Mouse (Mus musculus) CH12.LX (cell line): ENCODE measurements at regions not wholly inside any gene's neighbourhood (a gene's known extent, or its start where the extent isn't known, plus 50 kb on each side); places are given as distances from the start of the nearest gene placed in this dataset.
A peak's percentile ranks its signal among the peaks of the same experiment; 100 is the strongest.

ENCODE experiments used
- DNase-seq: peaks from one replicate; pipeline ENCODE4 v3.0.0-alpha.2; 2013; ENCODE audit errors: extremely low read depth
- H3K27ac ChIP-seq: 2 replicates; pipeline ENCODE4 v1.5.1; 2012; ENCODE audit warnings: low read depth, mild to moderate bottlenecking, control low read depth, moderate library complexity; ENCODE audit not compliant: insufficient read depth
- H3K27me3 ChIP-seq: replicated peaks from 2 replicates; pipeline ENCODE3; 2012; ENCODE audit warnings: inconsistent platforms
- H3K36me3 ChIP-seq, 2 experiments: replicated peaks in 1 of 2; 2 replicates each; pipeline versions ENCODE3 to v1.6.1; 2012; ENCODE audit warnings: inconsistent platforms in 1 of 2, low read length in 1 of 2, mild to moderate bottlenecking in 1 of 2, mixed read lengths in 1 of 2, moderate library complexity in 1 of 2; ENCODE audit not compliant: control insufficient read depth in 1 of 2, insufficient read depth in 1 of 2
- H3K4me1 ChIP-seq, 2 experiments: 2 replicates each; pipeline ENCODE4 v1.6.1; 2012; ENCODE audit warnings: inconsistent platforms in 1 of 2, moderate library complexity in 1 of 2; ENCODE audit not compliant: insufficient read depth in 2 of 2, control insufficient read depth in 1 of 2
- H3K4me2 ChIP-seq: 2 replicates; pipeline ENCODE4 v1.6.1; 2012; ENCODE audit warnings: low read depth, mild to moderate bottlenecking, control low read depth; ENCODE audit not compliant: poor library complexity, insufficient read depth, severe bottlenecking
- H3K4me3 ChIP-seq, 3 experiments: fragments of 150-350 bp in 1 of 3; sonication (generic) in 1 of 3; replicated peaks in 1 of 3; 2 replicates each; pipeline versions ENCODE3 to v1.5.1; 2011 to 2012; ENCODE audit warnings: low read depth in 2 of 3, low read length in 2 of 3, mild to moderate bottlenecking in 2 of 3, moderate library complexity in 2 of 3, control low read depth in 1 of 3, improper control_type of control experiment in 1 of 3, inconsistent platforms in 1 of 3, mixed read lengths in 1 of 3; ENCODE audit not compliant: poor library complexity in 1 of 3
- H3K79me2 ChIP-seq: replicated peaks from 2 replicates; pipeline ENCODE4 v1.6.1; 2012; ENCODE audit warnings: mild to moderate bottlenecking, moderate library complexity; ENCODE audit not compliant: control insufficient read depth, poor library complexity, insufficient read depth, severe bottlenecking; ENCODE audit errors: extremely low read depth
- H3K9ac ChIP-seq: 2 replicates; pipeline ENCODE4 v1.6.1; 2012; ENCODE audit warnings: low read depth, mild to moderate bottlenecking, control low read depth, moderate library complexity; ENCODE audit not compliant: insufficient read depth
- H3K9me3 ChIP-seq: replicated peaks from 2 replicates; pipeline ENCODE3; 2012; ENCODE audit warnings: low read length, inconsistent platforms, mixed read lengths
- BHLHE40 ChIP-seq: IDR thresholded peaks from 2 replicates; pipeline ENCODE4 v1.6.1; 2011; ENCODE audit warnings: mild to moderate bottlenecking, low read depth, low read length, improper control_type of control experiment
- CHD1 ChIP-seq: IDR thresholded peaks from 2 replicates; pipeline ENCODE4 v1.6.1; 2012; ENCODE audit warnings: low read depth, low read length, improper control_type of control experiment, inconsistent platforms
- CHD2 ChIP-seq: IDR thresholded peaks from 2 replicates; pipeline ENCODE4 v1.6.1; 2011; ENCODE audit warnings: low read length, improper control_type of control experiment
- CTCF ChIP-seq, 2 experiments: IDR thresholded peaks in 1 of 2; conservative IDR thresholded peaks in 1 of 2; 2 replicates each; pipeline ENCODE4 v1.5.1; 2011 to 2012; ENCODE audit warnings: low read depth in 2 of 2, low read length in 2 of 2, improper control_type of control experiment in 1 of 2, inconsistent platforms in 1 of 2, mild to moderate bottlenecking in 1 of 2, moderate library complexity in 1 of 2
- E2F4 ChIP-seq: IDR thresholded peaks from 2 replicates; pipeline ENCODE4 v1.6.1; 2011; ENCODE audit warnings: low read depth, low read length, improper control_type of control experiment; ENCODE audit not compliant: insufficient replicate concordance
- ELF1 ChIP-seq: IDR thresholded peaks from 2 replicates; pipeline ENCODE4 v1.6.1; 2014; ENCODE audit warnings: low read depth, mild to moderate bottlenecking, inconsistent platforms, low read length, improper control_type of control experiment
- ETS1 ChIP-seq: conservative IDR thresholded peaks from 2 replicates; pipeline ENCODE4 v1.6.1; 2012; ENCODE audit warnings: low read depth, mild to moderate bottlenecking, inconsistent platforms, low read length, improper control_type of control experiment, moderate library complexity
- GABPA ChIP-seq: IDR thresholded peaks from 2 replicates; pipeline ENCODE4 v1.6.1; 2012; ENCODE audit warnings: low read depth, low read length, improper control_type of control experiment, inconsistent platforms; ENCODE audit not compliant: insufficient replicate concordance
- HCFC1 ChIP-seq: IDR thresholded peaks from 2 replicates; pipeline ENCODE4 v1.6.1; 2012; ENCODE audit warnings: low read depth, mild to moderate bottlenecking, inconsistent platforms, low read length, improper control_type of control experiment
- IRF4 ChIP-seq: IDR thresholded peaks from 2 replicates; pipeline ENCODE4 v1.6.1; 2014; ENCODE audit warnings: low read depth, mild to moderate bottlenecking, inconsistent platforms, low read length, improper control_type of control experiment
- JUN ChIP-seq: IDR thresholded peaks from 2 replicates; pipeline ENCODE4 v1.6.1; 2011; ENCODE audit warnings: low read depth, mild to moderate bottlenecking, low read length, improper control_type of control experiment, moderate library complexity; ENCODE audit not compliant: insufficient read depth
- JUND ChIP-seq: conservative IDR thresholded peaks from 2 replicates; pipeline ENCODE4 v1.6.1; 2011; ENCODE audit warnings: low read depth, low read length, improper control_type of control experiment
- KAT2A ChIP-seq: IDR thresholded peaks from 2 replicates; pipeline ENCODE4 v1.6.1; 2012; ENCODE audit warnings: low read length, improper control_type of control experiment, inconsistent platforms; ENCODE audit not compliant: insufficient replicate concordance
- MAX ChIP-seq: IDR thresholded peaks from 2 replicates; pipeline ENCODE4 v1.6.1; 2011; ENCODE audit warnings: low read length, improper control_type of control experiment
- MAZ ChIP-seq: IDR thresholded peaks from 2 replicates; pipeline ENCODE4 v1.6.1; 2012; ENCODE audit warnings: low read depth, mild to moderate bottlenecking, inconsistent platforms, low read length, improper control_type of control experiment, moderate library complexity
- MXI1 ChIP-seq: IDR thresholded peaks from 2 replicates; pipeline ENCODE4 v1.6.1; 2011; ENCODE audit warnings: mild to moderate bottlenecking, low read depth, low read length, improper control_type of control experiment
- MYC ChIP-seq: IDR thresholded peaks from 2 replicates; pipeline ENCODE4 v1.6.1; 2011; ENCODE audit warnings: low read depth, mild to moderate bottlenecking, improper control_type of control experiment, low read length
- NRF1 ChIP-seq: IDR thresholded peaks from 2 replicates; pipeline ENCODE4 v1.6.1; 2014; ENCODE audit warnings: low read depth, mild to moderate bottlenecking, inconsistent platforms, low read length, improper control_type of control experiment, moderate library complexity
- PAX5 ChIP-seq: IDR thresholded peaks from 2 replicates; pipeline ENCODE4 v1.6.1; 2012; ENCODE audit warnings: low read length, inconsistent platforms, mixed read lengths
- POLR2AphosphoS2 ChIP-seq: IDR thresholded peaks from 2 replicates; pipeline ENCODE4 v1.6.1; 2011; ENCODE audit warnings: low read depth, low read length, improper control_type of control experiment
- RAD21 ChIP-seq: IDR thresholded peaks from 2 replicates; pipeline ENCODE4 v1.6.1; 2011; ENCODE audit warnings: low read depth, mild to moderate bottlenecking, low read length, improper control_type of control experiment, moderate library complexity
- RCOR1 ChIP-seq: conservative IDR thresholded peaks from 2 replicates; pipeline ENCODE4 v1.6.1; 2012; ENCODE audit warnings: low read depth, mild to moderate bottlenecking, inconsistent platforms, low read length, improper control_type of control experiment
- SIN3A ChIP-seq: IDR thresholded peaks from 2 replicates; pipeline ENCODE4 v1.6.1; 2012; ENCODE audit warnings: low read length, improper control_type of control experiment, inconsistent platforms
- SMC3 ChIP-seq: IDR thresholded peaks from 2 replicates; pipeline ENCODE4 v1.6.1; 2011; ENCODE audit warnings: low read depth, low read length, improper control_type of control experiment
- TBP ChIP-seq: conservative IDR thresholded peaks from 2 replicates; pipeline ENCODE4 v1.6.1; 2011; ENCODE audit warnings: low read depth, low read length, improper control_type of control experiment
- TCF12 ChIP-seq: IDR thresholded peaks from 2 replicates; pipeline ENCODE4 v1.6.1; 2014; ENCODE audit warnings: low read depth, mild to moderate bottlenecking, inconsistent platforms, low read length, improper control_type of control experiment
- UBTF ChIP-seq: IDR thresholded peaks from 2 replicates; pipeline ENCODE4 v1.6.1; 2012; ENCODE audit warnings: low read depth, mild to moderate bottlenecking, inconsistent platforms, low read length, improper control_type of control experiment, moderate library complexity
- USF1 ChIP-seq: IDR thresholded peaks from 2 replicates; pipeline ENCODE4 v1.6.1; 2014; ENCODE audit warnings: low read depth, mild to moderate bottlenecking, inconsistent platforms, low read length, improper control_type of control experiment
- USF2 ChIP-seq: conservative IDR thresholded peaks from 2 replicates; pipeline ENCODE4 v1.6.1; 2011; ENCODE audit warnings: low read depth, low read length, improper control_type of control experiment
- ZKSCAN1 ChIP-seq: IDR thresholded peaks from 2 replicates; pipeline ENCODE4 v1.6.1; 2012; ENCODE audit warnings: low read depth, inconsistent platforms, low read length, improper control_type of control experiment, borderline replicate concordance
- ZMIZ1 ChIP-seq: IDR thresholded peaks from 2 replicates; pipeline ENCODE4 v1.6.1; 2012; ENCODE audit warnings: low read depth, mild to moderate bottlenecking, inconsistent platforms, low read length, improper control_type of control experiment
- ZNF384 ChIP-seq: IDR thresholded peaks from 2 replicates; pipeline ENCODE4 v1.6.1; 2012; ENCODE audit warnings: low read depth, low read length, improper control_type of control experiment, inconsistent platforms
- dilution Hi-C: fragments of 300-500 bp; cut with MboI; formaldehyde crosslinking; loops from 2 replicates; pipeline ENCODE4 v1.14.3; 2020; ENCODE audit warnings: low sequenced_read_pairs; ENCODE audit not compliant: extremely low pct_unique_long_range_greater_than_20kb, extremely low pct_ligation_motif_present
- in situ Hi-C: fragments of 300-500 bp; cut with MboI; formaldehyde crosslinking; loops from 3 replicates; pipeline ENCODE4 v1.14.3; 2019; ENCODE audit warnings: low sequenced_read_pairs, low pct_ligation_motif_present, low pct_unique_long_range_greater_than_20kb, mixed read lengths

DNA sequence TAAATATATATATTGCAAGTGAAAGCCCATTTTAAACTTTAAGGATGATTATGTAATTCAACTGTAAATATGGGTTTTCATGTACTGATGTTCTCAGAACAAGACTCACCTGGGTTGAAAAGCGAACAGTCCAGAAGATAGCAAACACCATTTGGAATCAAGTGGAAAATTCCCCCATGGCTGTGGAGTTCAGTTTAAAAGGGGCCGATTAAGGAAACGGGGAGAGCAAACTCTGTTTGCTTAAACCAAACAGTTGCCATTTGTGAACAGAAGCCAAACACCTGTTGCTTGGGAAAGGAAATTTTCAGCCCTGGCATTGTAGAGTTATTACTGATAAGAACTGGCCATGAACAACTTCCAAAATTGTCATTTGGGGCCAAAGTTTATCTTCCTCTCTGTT is 126.1 kb downstream of the Tent5c start:
- dilution Hi-C loops = no loop called here
- TF ChIP-seq SIN3A = no peak
- no peak for TF ChIP-seq ELF1
- TF ChIP-seq RAD21 = no peak
- no peak for TF ChIP-seq UBTF
- TF ChIP-seq MXI1 = no peak
- no peak for TF ChIP-seq GABPA
- no peak for TF ChIP-seq IRF4
- TF ChIP-seq ZNF384 = no peak
- TF ChIP-seq USF2 = no peak
- TF ChIP-seq KAT2A = no peak
- TF ChIP-seq CHD2 = no peak
- TF ChIP-seq POLR2AphosphoS2 = no peak
- no peak for TF ChIP-seq ZMIZ1
- no peak for TF ChIP-seq CHD1
- TF ChIP-seq ZKSCAN1 = no peak
- no peak for TF ChIP-seq USF1
- TF ChIP-seq MAZ = no peak
- no peaks in the 10 kb centered on the region for H3K36me3 ChIP-seq
- no peak overlapping the region for H3K4me2 ChIP-seq
- H3K27ac ChIP-seq = no peak overlapping the region
- no peak overlapping the region for H3K4me3 ChIP-seq
- H3K79me2 ChIP-seq = no peaks in the 10 kb centered on the region
- in situ Hi-C loops = loop anchor here (5.0 kb wide), 1 partner anchor 189 kb away; no protein-coding TSS in a partner anchor
- DNase-seq = no peak
- H3K4me1 ChIP-seq = peaks cover 8 to 57% of the 10 kb centered on the region in 2 experiments; a peak in 3 of 4 replicates
- no peaks in the 10 kb centered on the region for H3K9me3 ChIP-seq
- H3K9ac ChIP-seq = no peak overlapping the region
- no peaks in the 10 kb centered on the region for H3K27me3 ChIP-seq

DNA sequence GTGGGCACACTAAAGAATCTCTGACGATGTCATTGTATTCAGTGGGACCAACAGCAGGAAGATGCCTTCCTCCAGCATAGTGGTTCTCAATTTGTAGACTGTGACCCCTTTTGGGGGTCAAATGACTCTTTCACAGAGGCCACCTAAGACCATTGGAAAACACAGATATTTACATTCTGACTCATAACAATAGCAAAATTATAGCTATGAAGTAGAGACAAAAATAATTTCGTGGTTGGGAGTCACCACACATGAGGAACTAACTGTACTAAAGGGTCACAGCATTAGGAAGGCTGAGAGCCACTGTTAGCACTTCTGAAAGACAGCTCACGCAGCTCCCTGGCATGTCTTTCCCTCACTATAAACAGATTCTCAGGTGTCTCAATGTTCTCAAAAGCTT is 129.1 kb downstream of the Tent5c start:
- H3K27ac ChIP-seq = no peak overlapping the region
- H3K9ac ChIP-seq = no peak overlapping the region
- H3K9me3 ChIP-seq = no peaks in the 10 kb centered on the region
- no peak overlapping the region for H3K4me2 ChIP-seq
- no peak overlapping the region for H3K4me3 ChIP-seq
- dilution Hi-C loops = no loop called here
- in situ Hi-C loops = loop anchor here (5.0 kb wide), 1 partner anchor 192 kb away; no protein-coding TSS in a partner anchor
- no peaks in the 10 kb centered on the region for H3K27me3 ChIP-seq
- no peaks in the 10 kb centered on the region for H3K79me2 ChIP-seq
- peak; percentile 59 for DNase-seq
- peaks cover 3 to 44% of the 10 kb centered on the region in 2 experiments; a peak in 3 of 4 replicates for H3K4me1 ChIP-seq
- no peaks in the 10 kb centered on the region for H3K36me3 ChIP-seq
- no peak for TF ChIP-seq ZNF384
- TF ChIP-seq E2F4 = no peak
- no peak for TF ChIP-seq SMC3
- TF ChIP-seq SIN3A = no peak
- peak; percentile 47 for TF ChIP-seq ETS1
- peak; percentile 73 for TF ChIP-seq IRF4
- TF ChIP-seq ZKSCAN1 = no peak
- TF ChIP-seq KAT2A = no peak
- peak; percentile 69 for TF ChIP-seq JUND
- no peak for TF ChIP-seq MAZ
- no peak for TF ChIP-seq CTCF (conservative IDR thresholded peaks at IDR 0.05 in 1 of 2, IDR thresholded peaks at IDR 0.05 in 1 of 2; ENCODE audit: low read depth in 2 of 2, low read length in 2 of 2)
- no peak for TF ChIP-seq POLR2AphosphoS2
- TF ChIP-seq TBP = no peak
- TF ChIP-seq BHLHE40 = peak; percentile 49
- TF ChIP-seq JUN = peak; percentile 27; the same call in 1 of the 2 replicates
- no peak; the same call in 1 of the 2 replicates for TF ChIP-seq TCF12
- TF ChIP-seq RAD21 = no peak
- no peak for TF ChIP-seq NRF1
- no peak for TF ChIP-seq USF2
- no peak for TF ChIP-seq MXI1
- no peak for TF ChIP-seq CHD1
- no peak for TF ChIP-seq PAX5
- TF ChIP-seq HCFC1 = no peak
- TF ChIP-seq CHD2 = no peak
- no peak for TF ChIP-seq MYC
- TF ChIP-seq RCOR1 = no peak
- TF ChIP-seq MAX = no peak
